ENCODE assay signal across 8 mouse cellular contexts in the genomic region with DNA sequence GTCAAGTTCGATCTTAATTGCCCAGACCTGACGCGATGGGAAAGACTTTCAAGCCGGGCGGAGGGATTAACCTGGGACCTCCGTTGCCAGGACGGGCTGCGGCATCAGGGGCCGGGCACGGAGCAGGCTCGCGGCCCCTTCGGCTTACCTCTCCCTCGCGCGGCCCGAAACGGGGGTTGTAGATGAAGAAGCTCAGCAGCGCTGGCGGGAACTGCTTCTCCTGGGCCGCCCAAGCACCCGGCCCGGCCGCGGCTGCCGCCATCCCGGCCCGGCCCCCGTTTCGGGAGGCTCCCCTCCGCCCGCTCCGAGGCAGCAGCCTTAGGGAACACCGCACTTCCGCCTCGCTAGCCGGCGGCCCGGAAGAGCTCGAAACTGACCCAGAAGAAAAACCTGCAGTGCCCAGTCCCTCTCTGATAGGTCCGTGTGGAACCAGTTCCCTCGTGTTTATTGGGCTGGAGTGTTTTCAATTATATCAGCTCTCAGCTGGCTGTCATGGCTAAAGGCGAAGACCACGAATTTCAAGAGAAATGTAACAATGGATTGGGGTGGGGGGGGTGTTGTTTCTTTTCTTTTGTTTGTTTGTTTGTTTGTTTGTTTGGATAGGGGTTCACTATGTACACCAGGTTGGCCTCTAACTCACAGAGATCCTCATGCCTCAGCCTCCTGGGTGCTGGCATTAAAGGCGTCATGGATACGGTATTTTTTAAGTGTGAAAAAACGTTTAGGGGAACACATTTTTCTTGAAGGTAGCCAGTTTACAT. TPM values are rescaled to one million over a fixed set of nuclear protein-coding genes. Genes with fewer than 3 reads are reported as not detected.
A peak's percentile ranks its signal among the peaks of the same experiment; 100 is the strongest.
DNase-seq lines count a peak whose midpoint lies in the region; ATAC-seq lines count a peak whose summit lies in the region.

A gene (minus strand): TSS at position 327 of the 761 bp plus-strand sequence.

- ATAC-seq in megakaryocyte progenitor cell, adult 5-6 weeks (replicated peaks; ENCODE audit: poor library complexity): peak; percentile 99

- peak; percentile 92 for DNase-seq in adipocyte (ENCODE audit: low spot score)
- peak; percentile 91 for DNase-seq in embryo, embryonic 10 days (ENCODE audit: low spot score)
- peak; percentile 71 for DNase-seq in gastrocnemius, postnatal 10 days
- DNase-seq in induced T-regulatory cell, adult 2 months (ENCODE audit: low read depth): peak; percentile 89
- peak; percentile 39 to 69 for DNase-seq in left cerebral cortex, adult 9 months (ENCODE audit: low spot score in 2 of 2)
- DNase-seq in right cerebral cortex, postnatal 14 days: peak; percentile 71
- DNase-seq in urinary bladder, postnatal 36 days (ENCODE audit: low spot score in 2 of 2): peak; percentile 65 to 74

RNA-seq across cellular contexts. Expression of the gene that starts here (rescaled TPM):
- 10 to 100 TPM; 30.8 to 33.1 TPM for total RNA-seq in gastrocnemius, postnatal 10 days (2021)
- total RNA-seq in megakaryocyte progenitor cell, adult 5-6 weeks (2015): 100 and 105 TPM in 2 replicates
- total RNA-seq in megakaryocyte progenitor cell, adult 5-6 weeks (2017): 120 and 133 TPM in 2 replicates

Comparison
In these comparisons a context has a peak if more than half of its experiments do, and no peak if none do; other contexts are left out.
1. Peak in every context shown above with its lines: DNase-seq and ATAC-seq.